Mouse (Mus musculus) urinary bladder, postnatal 25 days (tissue): Measurements from ENCODE around the gene Aasdh.
A peak's percentile ranks its signal among the peaks of the same experiment; 100 is the strongest.

ENCODE experiments used
- DNase-seq: peaks from one replicate; pipeline ENCODE4 v3.0.0; 2022; ENCODE audit warnings: low spot score

Aasdh gene

DNA sequence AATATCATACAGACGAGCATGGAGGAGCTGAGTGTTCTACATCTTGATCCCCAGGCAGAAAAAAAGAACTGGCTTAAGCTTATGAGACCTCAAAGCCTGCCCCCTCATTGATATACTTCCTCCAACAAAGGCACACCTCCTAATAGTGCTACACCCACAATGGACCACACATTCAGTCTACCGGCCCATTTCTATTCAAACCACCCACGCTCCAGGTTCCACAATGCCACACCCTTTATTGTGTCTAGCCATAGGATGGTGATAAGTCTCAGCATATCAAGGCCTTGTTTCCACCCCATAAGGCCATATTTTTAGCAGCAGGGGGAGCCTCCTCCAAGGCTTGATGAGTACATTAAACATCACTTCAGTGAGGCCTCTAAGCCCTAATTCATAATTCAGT, 5.5 kb upstream of the Aasdh start:
- no peak for DNase-seq

DNA sequence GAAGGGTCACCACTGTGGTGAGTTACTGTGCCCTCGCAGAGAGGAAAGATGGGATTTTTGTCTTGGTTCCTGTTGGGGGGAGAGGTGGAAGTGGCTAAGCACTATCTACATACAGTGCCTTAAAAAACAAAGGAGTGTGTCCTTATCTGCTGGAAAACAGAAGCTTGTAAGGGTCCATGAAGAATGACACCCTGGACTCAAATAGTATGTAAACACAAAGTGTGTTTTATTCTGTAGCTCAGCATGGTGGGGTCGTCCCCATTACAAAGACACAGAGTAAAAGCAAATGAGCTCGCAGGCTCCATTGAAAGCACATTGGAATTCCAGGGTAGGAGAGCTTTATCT, 813 bp upstream of the Aasdh start:
- no peak for DNase-seq

GRCm38 (mm10) chr5:76904713-76905404, 455 bp downstream of the Aasdh start:
- DNase-seq = no peak

DNA sequence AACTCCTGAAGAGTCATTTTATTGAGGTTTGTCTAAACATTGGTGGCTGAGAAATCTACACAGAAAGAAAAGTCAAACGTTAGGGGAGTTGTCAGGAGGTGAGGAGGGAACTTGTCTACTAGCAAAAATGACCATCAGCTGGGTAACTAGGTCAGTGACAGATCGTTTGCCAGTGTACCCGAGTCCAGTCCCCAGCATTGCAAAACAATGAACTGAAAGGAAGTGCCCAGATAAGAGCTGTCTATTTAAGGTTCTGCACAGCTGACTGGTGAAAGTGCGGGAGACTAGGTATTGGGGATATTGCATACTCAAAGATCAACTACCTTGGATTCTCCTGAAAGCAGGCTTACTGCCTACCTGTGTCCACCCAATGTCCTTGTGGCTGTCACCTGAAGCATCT, 3.2 kb downstream of the Aasdh start:
- no peak for DNase-seq

DNA sequence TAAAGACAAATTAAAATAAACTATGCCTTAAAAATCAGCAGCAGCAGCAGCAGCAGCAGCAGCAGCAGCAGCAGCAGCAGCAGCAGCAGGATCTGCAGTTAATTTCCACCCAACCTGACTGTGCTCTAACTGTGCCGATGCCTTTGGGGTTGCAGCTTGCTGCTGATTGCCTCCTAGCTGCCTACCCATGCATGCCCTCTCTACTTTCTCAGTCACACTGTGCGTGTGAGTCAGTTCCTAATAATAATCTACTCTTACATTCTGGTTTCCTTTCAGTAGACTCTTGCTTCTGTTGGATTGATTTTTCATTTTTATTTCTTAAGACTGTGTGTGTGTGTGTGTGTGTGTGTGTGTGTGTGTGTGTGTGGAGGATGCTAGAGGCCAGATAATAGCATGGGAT, 12.2 kb downstream of the Aasdh start:
- DNase-seq = no peak

DNA sequence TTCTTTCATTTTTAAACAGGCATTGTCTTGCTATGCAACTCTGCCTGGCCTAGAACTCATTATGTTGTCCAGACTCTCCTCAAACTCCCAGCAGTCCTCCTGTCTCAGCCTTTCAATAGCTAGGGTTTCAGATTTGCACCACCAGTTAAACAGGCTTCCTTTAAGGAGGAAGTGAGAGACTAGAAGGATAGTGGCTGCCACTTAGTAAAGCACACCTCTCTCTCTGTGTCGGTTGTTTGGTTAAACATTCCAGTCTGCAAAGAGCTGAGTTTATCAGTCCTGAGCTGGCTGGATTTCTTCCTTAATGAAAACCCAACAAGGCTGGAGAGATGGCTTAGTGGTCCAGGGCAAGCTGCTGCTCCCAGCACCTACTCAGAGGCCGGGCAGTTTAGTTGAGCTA, 12.7 kb downstream of the Aasdh start:
- no peak for DNase-seq

- no peak for DNase-seq
These were observed 18.3 kb downstream of the Aasdh start for GRCm38 (mm10) chr5:76887011-76887410.

GRCm38 (mm10) chr5:76884107-76884506, 21.2 kb downstream of the Aasdh start:
- DNase-seq = no peak

DNA sequence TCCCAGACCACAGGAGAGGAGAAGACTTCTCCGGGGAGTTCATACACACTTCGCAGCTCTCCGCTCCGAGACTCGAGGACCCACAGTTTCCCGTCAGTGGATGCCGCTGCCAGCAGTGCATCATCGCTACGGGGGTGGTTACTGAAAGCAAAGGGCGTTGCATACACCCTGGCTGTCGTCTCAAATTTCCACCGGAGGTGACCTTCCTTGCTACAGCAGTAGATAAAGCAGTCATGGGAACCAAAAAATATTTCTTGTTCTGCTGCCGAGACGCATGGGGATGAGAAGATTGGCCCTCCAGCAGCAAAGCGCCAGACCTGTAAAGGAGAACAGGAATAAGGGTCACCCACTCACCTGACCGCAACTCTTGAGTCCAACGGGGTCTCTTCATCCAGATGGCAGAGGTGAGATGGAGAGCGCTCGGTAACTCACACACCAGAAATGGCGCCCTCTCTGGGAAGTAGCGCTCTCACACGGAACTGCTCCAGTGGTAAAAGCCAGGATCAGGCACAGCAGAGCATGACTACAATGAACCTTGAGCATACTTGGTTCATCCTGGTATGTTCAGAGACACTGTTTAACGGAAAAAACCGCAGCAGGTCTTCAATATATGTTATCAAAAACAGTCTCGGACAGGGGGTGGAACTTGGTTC, 29.1 kb downstream of the Aasdh start:
- DNase-seq = no peak

DNA sequence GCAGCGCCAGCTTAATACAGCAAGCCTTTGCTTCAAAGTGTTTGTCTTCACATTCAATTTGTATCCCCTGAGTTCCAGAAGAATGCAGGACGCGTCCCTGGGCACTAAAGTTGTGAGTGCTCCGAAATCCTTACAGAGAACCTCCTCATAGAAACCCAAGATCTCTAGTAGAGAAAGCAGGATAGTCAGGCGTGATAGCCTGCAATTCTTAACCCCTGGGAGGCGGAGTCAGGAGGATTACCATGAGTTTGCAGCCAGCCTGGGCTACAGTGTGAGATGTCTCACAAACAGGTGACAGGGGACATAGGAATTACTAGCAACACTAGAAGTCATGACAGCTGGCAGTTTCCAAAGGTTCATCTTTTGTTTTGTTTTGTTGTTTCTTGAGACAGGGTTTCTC, 35.8 kb downstream of the Aasdh start:
- no peak for DNase-seq

DNA sequence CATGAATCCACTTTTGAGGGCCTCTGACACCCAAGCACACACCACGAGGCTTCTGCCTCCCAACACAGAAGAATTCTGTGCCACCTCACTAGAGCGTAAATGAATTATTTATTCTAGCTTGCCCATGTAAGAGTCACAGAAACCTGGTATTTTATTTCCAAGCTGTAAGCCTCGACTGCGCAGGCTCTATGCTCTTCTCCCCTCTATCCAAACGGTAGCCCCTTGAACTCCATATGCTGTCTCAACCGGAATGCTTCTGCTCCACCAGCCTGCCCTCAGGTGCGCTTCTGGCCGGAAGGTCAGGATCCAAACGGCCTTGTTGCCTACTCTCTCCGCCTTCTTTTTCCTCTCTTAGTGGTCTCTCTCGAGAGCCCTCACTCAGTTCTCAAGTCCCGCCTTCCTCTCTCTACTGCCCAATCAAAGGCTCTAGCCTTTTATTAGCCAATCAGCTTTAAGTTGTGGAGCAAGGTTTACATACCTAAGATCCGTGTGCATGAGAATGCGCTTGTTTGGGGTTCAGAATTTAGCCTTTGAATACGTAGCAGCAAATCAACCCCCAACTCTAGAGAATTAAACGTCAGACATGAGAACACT, 36.5 kb downstream of the Aasdh start:
- DNase-seq = no peak

DNA sequence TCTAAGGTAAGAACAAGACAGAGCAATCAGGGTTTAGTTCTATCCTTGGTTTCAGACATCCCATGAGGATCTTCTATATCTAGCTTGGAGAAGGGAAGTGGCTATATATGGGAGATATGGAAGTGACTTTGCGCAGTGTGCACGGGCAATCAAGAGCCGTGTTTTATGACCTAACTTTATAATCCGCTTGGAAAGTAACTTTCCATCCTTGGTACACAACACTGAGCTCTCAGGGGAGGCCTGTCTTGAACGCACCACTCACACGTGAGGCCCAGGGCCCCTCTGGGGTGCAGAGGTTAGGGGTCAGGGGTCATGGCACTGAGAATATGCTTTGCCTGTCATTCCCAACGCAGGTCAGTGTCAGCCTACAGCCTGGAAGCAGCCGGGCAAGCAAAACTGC, 38.5 kb downstream of the Aasdh start:
- no peak for DNase-seq

DNA sequence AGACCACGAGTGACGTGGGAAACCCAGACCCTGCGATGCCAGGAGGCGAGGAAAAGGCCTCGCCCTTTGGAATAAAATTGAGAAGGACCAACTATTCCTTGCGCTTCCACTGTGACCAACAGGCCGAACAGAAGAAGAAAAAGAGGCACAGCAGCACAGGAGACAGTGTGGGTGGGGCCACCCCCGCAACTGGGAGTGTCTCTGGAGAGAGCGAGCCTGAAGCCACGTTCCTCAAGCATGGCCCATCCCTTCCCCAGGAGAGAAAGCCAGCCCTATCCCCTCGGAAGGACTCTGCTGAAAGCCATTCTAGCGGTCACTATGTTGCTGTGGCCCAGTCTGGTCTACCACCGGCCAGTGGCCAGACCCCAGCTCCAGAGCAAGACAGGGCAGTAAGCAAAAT, 46.9 kb downstream of the Aasdh start:
- no peak for DNase-seq

DNA sequence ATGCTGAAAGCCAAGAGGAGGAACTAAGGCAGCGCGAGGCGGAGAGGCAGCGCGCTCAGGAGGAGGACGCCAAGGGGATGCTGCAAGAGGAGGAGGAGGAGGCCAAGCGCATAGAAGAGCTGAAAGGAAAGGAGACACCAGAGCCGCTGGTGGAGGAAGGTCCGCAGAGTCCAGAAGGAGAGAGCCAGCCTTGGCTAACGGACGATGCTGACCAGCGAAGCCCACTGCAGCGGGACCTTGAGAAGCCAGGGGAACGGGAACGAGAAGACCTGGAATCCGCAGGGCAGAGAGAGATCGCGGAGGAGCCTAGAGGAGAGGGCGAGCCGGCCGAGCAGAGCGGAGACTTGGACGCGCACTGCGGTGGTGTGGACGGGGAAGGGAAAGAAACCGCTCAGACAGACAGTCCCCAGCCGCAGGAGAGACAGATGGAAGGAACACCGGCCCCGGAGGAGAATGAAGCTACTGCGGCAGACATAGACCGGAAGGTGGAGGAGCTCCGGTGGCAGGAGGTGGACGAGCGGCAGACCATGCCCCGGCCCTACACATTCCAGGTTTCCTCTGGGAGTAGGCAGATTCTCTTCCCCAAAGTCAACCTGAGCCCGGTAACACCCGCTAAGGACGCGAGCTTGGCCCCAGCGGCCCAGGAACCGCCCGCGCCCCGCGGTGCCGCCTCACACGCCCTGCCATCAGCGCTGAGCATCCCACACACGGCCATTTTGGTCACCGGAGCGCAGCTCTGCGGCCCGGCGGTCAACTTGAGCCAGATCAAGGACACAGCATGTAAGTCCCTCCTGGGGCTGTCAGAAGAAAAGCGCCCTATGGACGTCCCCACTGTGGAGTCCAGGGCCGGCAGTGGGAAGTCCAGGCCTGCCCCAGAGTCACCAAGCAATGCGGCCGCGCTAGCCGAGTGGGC, 48.0 kb downstream of the Aasdh start:
- DNase-seq = no peak

DNA sequence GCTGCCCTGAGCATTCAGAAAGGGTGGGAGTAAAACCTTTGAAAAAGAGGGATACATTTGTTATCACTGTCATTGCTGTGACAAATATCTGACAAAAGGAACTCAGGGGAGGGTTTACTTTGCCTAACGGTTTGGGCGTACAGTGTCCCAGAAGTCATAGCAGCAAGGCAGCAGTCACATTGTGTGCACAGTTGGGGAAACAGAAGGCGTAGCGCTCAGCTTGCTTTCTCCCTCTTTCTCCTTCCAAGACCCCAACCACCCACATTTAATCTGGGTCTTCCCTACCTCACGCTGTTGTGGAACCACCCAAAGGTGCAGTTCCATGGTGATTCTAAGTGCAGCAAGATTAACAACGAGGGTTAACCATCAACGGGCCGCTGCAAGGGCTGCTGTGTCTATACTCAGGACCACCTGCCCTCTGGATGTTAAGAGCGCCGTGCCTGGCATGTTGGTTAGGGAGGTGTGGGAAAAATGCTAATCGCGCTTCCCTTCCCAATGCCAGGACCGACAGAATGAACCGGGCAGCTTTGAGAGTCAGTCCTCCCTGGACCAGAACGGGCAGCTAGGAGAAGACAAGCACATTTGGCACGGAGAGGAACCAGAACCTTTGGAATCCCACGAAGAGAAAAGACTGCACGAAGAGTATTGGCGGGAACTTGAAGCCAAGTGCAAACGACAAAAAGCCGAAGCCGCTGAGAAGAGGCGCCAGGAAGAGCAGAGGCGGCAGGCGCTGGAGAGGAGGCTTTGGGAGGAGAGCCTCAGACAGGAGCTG, 49.3 kb downstream of the Aasdh start:
- DNase-seq = no peak

GRCm38 (mm10) chr5:76853549-76853948, 51.8 kb downstream of the Aasdh start:
- DNase-seq = peak; percentile 79

DNA sequence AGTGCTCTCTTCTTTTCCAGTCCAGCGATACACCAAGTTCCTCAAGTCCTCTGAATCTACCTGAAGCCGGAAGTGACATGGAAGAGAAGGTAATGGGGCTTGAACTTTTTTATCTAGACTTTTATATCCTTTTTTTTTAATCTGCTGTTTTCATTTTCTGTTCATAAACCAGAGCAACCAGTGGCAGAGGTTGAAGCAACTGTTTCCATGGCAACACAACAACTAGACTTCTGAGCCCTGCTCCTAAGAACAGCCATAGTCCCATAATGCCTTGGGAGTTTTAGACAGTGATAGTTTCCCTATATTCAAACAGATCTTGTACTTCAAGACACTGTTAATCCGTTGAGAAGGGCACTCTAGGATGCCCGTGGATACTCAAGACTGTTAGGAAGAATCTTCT, 54.0 kb downstream of the Aasdh start:
- no peak for DNase-seq

DNA sequence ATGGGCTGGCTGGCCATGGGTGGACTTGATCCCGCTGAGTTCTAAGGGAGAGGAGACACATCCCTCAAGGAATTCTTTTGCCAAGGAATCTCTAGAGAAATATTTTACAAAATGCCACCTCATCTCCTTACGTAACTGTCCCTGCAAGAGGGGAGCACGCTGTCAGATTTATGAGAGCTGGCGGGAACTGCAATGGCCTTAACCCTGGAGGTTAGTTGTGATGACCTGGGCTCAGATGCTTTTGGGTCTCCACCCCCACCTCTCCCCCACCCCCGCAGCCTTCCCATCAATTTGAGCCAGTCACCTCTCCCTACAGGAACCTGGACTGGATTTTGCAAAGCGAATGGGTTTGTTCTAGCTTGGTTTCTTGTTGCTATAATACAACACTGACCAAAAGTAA, 58.2 kb downstream of the Aasdh start:
- DNase-seq = no peak

GRCm38 (mm10) chr5:76844618-76845186, 60.6 kb downstream of the Aasdh start:
- DNase-seq = no peak

DNA sequence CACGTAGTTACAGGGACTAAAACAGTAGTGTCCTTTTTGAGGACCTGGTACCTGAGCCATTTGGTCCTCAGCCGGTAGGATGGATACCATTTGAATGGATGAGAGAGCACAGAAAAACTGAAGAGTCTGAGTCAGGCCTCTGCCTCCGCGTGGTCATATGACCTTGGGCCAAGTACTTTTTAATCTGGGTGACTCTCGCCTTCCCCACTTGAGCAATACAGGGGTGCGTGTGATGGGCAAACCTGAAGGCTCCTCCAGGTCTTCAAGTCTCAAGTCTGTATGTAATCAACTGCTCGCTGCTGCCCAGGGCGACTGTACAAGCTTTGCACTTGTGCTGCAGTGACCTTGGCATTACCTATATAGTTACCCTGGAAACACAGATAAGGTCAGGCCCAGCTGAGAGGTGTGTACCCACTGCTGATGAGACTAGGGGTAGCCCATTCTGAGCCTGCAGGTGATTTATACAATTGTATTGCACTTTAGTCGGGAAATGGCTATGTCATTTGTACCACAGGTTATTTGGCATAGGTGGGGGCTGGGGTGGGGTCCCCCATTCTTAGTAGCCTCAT, 61.4 kb downstream of the Aasdh start:
- DNase-seq = no peak

DNA sequence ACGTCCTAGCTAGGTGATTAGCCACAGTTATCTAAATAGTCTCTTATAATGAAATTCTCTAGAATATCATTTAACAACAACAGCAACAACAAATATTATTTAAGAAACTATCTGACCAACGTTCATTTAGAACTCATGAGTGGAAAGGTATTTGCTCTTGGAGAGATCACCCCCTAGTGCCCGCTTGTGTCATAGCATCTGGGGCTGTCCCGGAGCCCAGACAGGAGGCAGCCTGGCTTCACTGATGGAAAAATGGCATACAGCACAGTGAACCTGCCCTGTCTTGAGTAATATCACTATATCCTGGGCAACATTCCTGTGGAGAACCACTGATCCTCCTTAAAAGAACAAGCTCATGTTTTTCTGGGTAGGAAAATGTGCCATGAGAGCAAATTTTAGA, 61.9 kb downstream of the Aasdh start:
- peak; percentile 73 for DNase-seq
